In the genomic region with DNA sequence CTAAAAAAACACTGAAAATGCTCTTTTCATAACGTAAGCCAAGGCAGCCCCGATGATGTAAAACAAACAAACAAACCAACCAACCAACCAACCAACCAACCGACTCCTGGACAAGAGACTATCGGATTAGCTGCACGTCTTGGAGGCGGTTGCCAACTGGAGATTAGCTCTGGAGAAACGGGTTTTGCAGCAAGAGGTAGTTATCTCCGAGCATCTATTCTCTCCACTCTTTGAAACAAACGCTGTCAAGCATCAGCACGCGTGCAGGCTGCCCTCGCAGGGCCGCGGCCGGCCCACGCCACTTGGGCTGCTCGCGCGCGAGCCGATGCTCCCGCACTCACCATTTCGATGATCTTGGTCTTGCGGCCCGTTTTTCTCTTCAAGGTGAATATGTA, we compare ENCODE assay signal across 8 mouse cellular contexts. TPM values are rescaled to one million over a fixed set of nuclear protein-coding genes. Genes with fewer than 3 reads are reported as not detected.
DNase-seq lines count a peak whose midpoint lies in the region; ATAC-seq lines count a peak whose summit lies in the region.

No protein-coding gene starts in this region.

- H3K4me3 ChIP-seq in lung, embryonic 15.5 days, result peak overlapping the region; percentile 76
- H3K4me3 ChIP-seq in hindbrain, embryonic 13.5 days, result peak overlapping the region; percentile 68
- peak overlapping the region; percentile 97 for H3K4me3 ChIP-seq in megakaryocyte, embryonic 14.5 days (replicated peaks)

- H3K27ac ChIP-seq in lung, embryonic 15.5 days, result peak overlapping the region; percentile 60
- peak overlapping the region; percentile 93 for H3K27ac ChIP-seq in hindbrain, embryonic 13.5 days

- H3K36me3 ChIP-seq in lung, embryonic 15.5 days, result no peaks in the 10 kb centered on the region
- H3K36me3 ChIP-seq in hindbrain, embryonic 13.5 days, result no peaks in the 10 kb centered on the region
- H3K36me3 ChIP-seq in megakaryocyte, embryonic 14.5 days (replicated peaks; ENCODE audit: low read length), result peaks cover 21% of the 10 kb centered on the region

- peak overlapping the region; percentile 67 for H3K4me2 ChIP-seq in lung, embryonic 15.5 days
- peak overlapping the region; percentile 63 for H3K4me2 ChIP-seq in hindbrain, embryonic 13.5 days

- H3K27me3 ChIP-seq in lung, embryonic 15.5 days, result no peaks in the 10 kb centered on the region
- 0 out of 2 replicates have a peak, but pooled peaks cover 6% of the 10 kb centered on the region for H3K27me3 ChIP-seq in hindbrain, embryonic 13.5 days
- H3K27me3 ChIP-seq in megakaryocyte, embryonic 14.5 days (replicated peaks), result no peaks in the 10 kb centered on the region

- no peak for ATAC-seq in lung, embryonic 15.5 days (ENCODE audit: borderline replicate concordance, extremely low read depth, low FRiP score, low TSS enrichment)
- peak; percentile 3; the same call in 1 of the 2 replicates for ATAC-seq in common myeloid progenitor, adult 5-6 weeks (replicated peaks; ENCODE audit: low read depth, poor library complexity, severe bottlenecking)
- no peak for ATAC-seq in hindbrain, embryonic 13.5 days (ENCODE audit: low FRiP score)

- WGBS in lung, embryonic 15.5 days, result under 1% methylated on average over 25 of the region's 25 CpGs
- WGBS in hindbrain, embryonic 13.5 days, result under 1% methylated on average over 25 of the region's 25 CpGs

- H3K4me1 ChIP-seq in lung, embryonic 15.5 days, result peaks cover 9% of the 10 kb centered on the region; the same call in 1 of the 2 replicates
- H3K4me1 ChIP-seq in hindbrain, embryonic 13.5 days (replicated peaks), result peaks cover 14% of the 10 kb centered on the region
- H3K4me1 ChIP-seq in megakaryocyte, embryonic 14.5 days, result peaks cover 32% of the 10 kb centered on the region

- peak overlapping the region; percentile 68 for H3K9ac ChIP-seq in lung, embryonic 15.5 days
- peak overlapping the region; percentile 86 for H3K9ac ChIP-seq in hindbrain, embryonic 13.5 days

- no peak for DNase-seq in lung, postnatal 10 days
- DNase-seq in layer of hippocampus, adult 18-20 months (ENCODE audit: low spot score in 2 of 2), result no peak
- no peak for DNase-seq in ovary, postnatal 14 days (ENCODE audit: low spot score)
- DNase-seq in kidney, postnatal 10 days, result no peak

- no peaks in the 10 kb centered on the region for H3K9me3 ChIP-seq in lung, embryonic 15.5 days
- no peaks in the 10 kb centered on the region for H3K9me3 ChIP-seq in hindbrain, embryonic 13.5 days
- H3K9me3 ChIP-seq in megakaryocyte, embryonic 14.5 days, result peaks cover 2% of the 10 kb centered on the region; the same call in 1 of the 2 replicates

RNA-seq across cellular contexts. Expression of gene Nt5c3, which starts 0.4 kb away (rescaled TPM):
- polyA plus RNA-seq in lung, embryonic 15.5 days (2015; fragmentation: Nextera tagmentation; extraction: Ambion mirVana), result 60.9 and 62.9 TPM in 2 replicates
- total RNA-seq in common myeloid progenitor, adult 5-6 weeks (2017), result 91.8 and 99.7 TPM in 2 replicates
- polyA plus RNA-seq in hindbrain, embryonic 13.5 days (2015; fragmentation: Nextera tagmentation; extraction: Ambion mirVana), result 147 and 153 TPM in 2 replicates
- 96.8 and 108 TPM in 2 replicates for polyA plus RNA-seq in megakaryocyte, embryonic 14.5 days (2012; ENCODE audit: insufficient read depth, low replicate concordance)
- total RNA-seq in layer of hippocampus, adult 18-20 months (2021), result 10 to 100 TPM; 38.2 to 38.6 TPM

RNA-seq across cellular contexts. Expression of gene Vmn1r4, which starts 0.5 kb away (rescaled TPM):
- 0.23 and 0.32 TPM in 2 replicates for polyA plus RNA-seq in lung, embryonic 15.5 days (2015; fragmentation: Nextera tagmentation; extraction: Ambion mirVana)
- total RNA-seq in common myeloid progenitor, adult 5-6 weeks (2017), result 1.4 and 1.7 TPM in 2 replicates
- 0.44 and 0.65 TPM in 2 replicates for polyA plus RNA-seq in hindbrain, embryonic 13.5 days (2015; fragmentation: Nextera tagmentation; extraction: Ambion mirVana)
- polyA plus RNA-seq in megakaryocyte, embryonic 14.5 days (2012; ENCODE audit: insufficient read depth, low replicate concordance), result not detected in 2 replicates
- under 1 TPM; 0.20 to 0.43 TPM for total RNA-seq in layer of hippocampus, adult 18-20 months (2021)

RNA-seq across cellular contexts. Expression of gene Vmn1r5, which starts 46.7 kb away (rescaled TPM):
- not detected in 2 replicates for polyA plus RNA-seq in lung, embryonic 15.5 days (2015; fragmentation: Nextera tagmentation; extraction: Ambion mirVana)
- total RNA-seq in common myeloid progenitor, adult 5-6 weeks (2017), result not detected in 2 replicates
- polyA plus RNA-seq in hindbrain, embryonic 13.5 days (2015; fragmentation: Nextera tagmentation; extraction: Ambion mirVana), result not detected in 2 replicates
- not detected in 2 replicates for polyA plus RNA-seq in megakaryocyte, embryonic 14.5 days (2012; ENCODE audit: insufficient read depth, low replicate concordance)
- not detected for total RNA-seq in layer of hippocampus, adult 18-20 months (2021)
